Mouse (Mus musculus) 3134 (cell line): Measurements from ENCODE around the gene Crp.

Experiments
- DNase-seq: peaks from one replicate; pipeline ENCODE4 v3.0.0-alpha.2; 2011; ENCODE audit warnings: low spot score; ENCODE audit not compliant: insufficient read length; ENCODE audit errors: extremely low read depth

The Crp gene

GRCm38 (mm10) chr1:172711396-172711795, 13.5 kb downstream of the Crp start:
- no peak for DNase-seq

- DNase-seq: no peak
These were observed 14.1 kb downstream of the Crp start for GRCm38 (mm10) chr1:172711962-172712361.

- no peak for DNase-seq
These were observed 53.4 kb downstream of the Crp start for GRCm38 (mm10) chr1:172751241-172751640.

- no peak for DNase-seq
These were observed 57.3 kb downstream of the Crp start for GRCm38 (mm10) chr1:172755151-172755550.

GRCm38 (mm10) chr1:172759525-172759924, 61.7 kb downstream of the Crp start:
- DNase-seq: no peak

GRCm38 (mm10) chr1:172779195-172779594, 81.3 kb downstream of the Crp start:
- DNase-seq: no peak

- DNase-seq: no peak
These were observed 87.5 kb downstream of the Crp start for GRCm38 (mm10) chr1:172785322-172785721.

GRCm38 (mm10) chr1:172785886-172786285, 88.0 kb downstream of the Crp start:
- DNase-seq: no peak

- no peak for DNase-seq
These were observed 131.1 kb downstream of the Crp start for GRCm38 (mm10) chr1:172828975-172829374.

GRCm38 (mm10) chr1:172847044-172847761, 149.3 kb downstream of the Crp start:
- no peak for DNase-seq

GRCm38 (mm10) chr1:172848171-172848570, 150.3 kb downstream of the Crp start:
- no peak for DNase-seq

- no peak for DNase-seq
These were observed 177.4 kb downstream of the Crp start for GRCm38 (mm10) chr1:172875265-172875664.

GRCm38 (mm10) chr1:172876675-172877074, 178.8 kb downstream of the Crp start:
- DNase-seq: no peak
